Mouse (Mus musculus): ENCODE measurements at regions not wholly inside any gene's neighbourhood (a gene's known extent, or its start where the extent isn't known, plus 50 kb on each side); places are given as distances from the start of the nearest gene placed in this dataset.

DNA sequence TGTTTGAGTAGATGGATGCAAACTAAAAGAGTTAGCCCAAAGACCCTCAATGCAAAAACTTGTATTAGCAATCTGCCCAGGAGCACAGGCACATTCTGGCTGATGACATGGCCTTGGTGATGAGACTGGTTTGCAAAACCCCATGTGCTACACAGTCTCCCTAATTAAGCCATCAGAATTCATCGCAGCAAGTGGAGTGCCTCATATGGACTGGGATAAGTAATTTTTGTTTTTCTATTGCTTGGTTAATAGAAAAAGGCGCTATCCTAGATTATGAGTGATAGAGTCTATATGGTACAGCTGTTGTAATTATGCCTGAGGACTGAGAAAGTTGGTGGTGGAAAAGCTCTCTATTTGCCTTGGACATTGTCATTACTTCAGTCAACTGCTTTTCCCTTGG lies 155.2 kb upstream of the Robo1 start:
- H3K27me3 ChIP-seq (replicated peaks): no peaks in the 10 kb centered on the region
- no peaks in the 10 kb centered on the region for H3K79me2 ChIP-seq (replicated peaks; ENCODE audit: control insufficient read depth, extremely low read depth, insufficient read depth, poor library complexity, severe bottlenecking)
- in situ Hi-C loops (cut with MboI; ENCODE audit: low pct_ligation_motif_present, low pct_unique_long_range_greater_than_20kb, low sequenced_read_pairs): no loop called here
- H3K9ac ChIP-seq (ENCODE audit: insufficient read depth, low read depth): no peak overlapping the region
- H3K36me3 ChIP-seq (replicated peaks in 1 of 2; ENCODE audit: control insufficient read depth in 1 of 2, insufficient read depth in 1 of 2, low read length in 1 of 2): no peaks in the 10 kb centered on the region
- dilution Hi-C loops (cut with MboI; ENCODE audit: extremely low pct_ligation_motif_present, extremely low pct_unique_long_range_greater_than_20kb, low sequenced_read_pairs): no loop called here
- H3K9me3 ChIP-seq (replicated peaks; ENCODE audit: low read length): peaks cover 24% of the 10 kb centered on the region
- H3K4me3 ChIP-seq (replicated peaks in 1 of 3; ENCODE audit: low read depth in 2 of 3, low read length in 2 of 3, poor library complexity in 1 of 3): no peak overlapping the region
- H3K27ac ChIP-seq (ENCODE audit: insufficient read depth, low read depth): no peak overlapping the region
- DNase-seq (ENCODE audit: extremely low read depth): no peak
- TF ChIP-seq ZC3H11A (IDR thresholded peaks at IDR 0.05; ENCODE audit: low read depth, low read length) (no peak), MAFK (IDR thresholded peaks at IDR 0.05; ENCODE audit: insufficient replicate concordance, low read length) (no peak)
- H3K4me1 ChIP-seq (ENCODE audit: control insufficient read depth in 1 of 2, insufficient read depth in 2 of 2): no peaks in the 10 kb centered on the region
- no peak overlapping the region for H3K4me2 ChIP-seq (ENCODE audit: insufficient read depth, low read depth, poor library complexity, severe bottlenecking)

GRCm38 (mm10) chr16:72157913-72158312 lies 150.2 kb upstream of the Robo1 start:
- DNase-seq (ENCODE audit: extremely low read depth): no peak
- H3K27me3 ChIP-seq (replicated peaks): no peaks in the 10 kb centered on the region
- H3K36me3 ChIP-seq (replicated peaks in 1 of 2; ENCODE audit: control insufficient read depth in 1 of 2, insufficient read depth in 1 of 2, low read length in 1 of 2): no peaks in the 10 kb centered on the region
- no peak overlapping the region for H3K9ac ChIP-seq (ENCODE audit: insufficient read depth, low read depth)
- no peaks in the 10 kb centered on the region for H3K4me1 ChIP-seq (ENCODE audit: control insufficient read depth in 1 of 2, insufficient read depth in 2 of 2)
- dilution Hi-C loops (cut with MboI; ENCODE audit: extremely low pct_ligation_motif_present, extremely low pct_unique_long_range_greater_than_20kb, low sequenced_read_pairs): no loop called here
- in situ Hi-C loops (cut with MboI; ENCODE audit: low pct_ligation_motif_present, low pct_unique_long_range_greater_than_20kb, low sequenced_read_pairs): no loop called here
- no peak overlapping the region for H3K4me2 ChIP-seq (ENCODE audit: insufficient read depth, low read depth, poor library complexity, severe bottlenecking)
- H3K4me3 ChIP-seq (replicated peaks in 1 of 3; ENCODE audit: low read depth in 2 of 3, low read length in 2 of 3, poor library complexity in 1 of 3): no peak overlapping the region
- H3K9me3 ChIP-seq (replicated peaks; ENCODE audit: low read length): peaks cover 36% of the 10 kb centered on the region
- H3K27ac ChIP-seq (ENCODE audit: insufficient read depth, low read depth): no peak overlapping the region
- no peaks in the 10 kb centered on the region for H3K79me2 ChIP-seq (replicated peaks; ENCODE audit: control insufficient read depth, extremely low read depth, insufficient read depth, poor library complexity, severe bottlenecking)
- TF ChIP-seq E2F4 (IDR thresholded peaks at IDR 0.05; ENCODE audit: insufficient replicate concordance, low read depth, low read length) (no peak), ETS1 (conservative IDR thresholded peaks at IDR 0.05; ENCODE audit: low read depth, low read length) (no peak), ZMIZ1 (IDR thresholded peaks at IDR 0.05; ENCODE audit: low read depth, low read length) (no peak), MAX (IDR thresholded peaks at IDR 0.05; ENCODE audit: low read length) (no peak), KAT2A (IDR thresholded peaks at IDR 0.05; ENCODE audit: insufficient replicate concordance, low read length) (no peak), JUND (conservative IDR thresholded peaks at IDR 0.05; ENCODE audit: low read depth, low read length) (no peak), RCOR1 (conservative IDR thresholded peaks at IDR 0.05; ENCODE audit: low read depth, low read length) (no peak), JUN (IDR thresholded peaks at IDR 0.05; ENCODE audit: insufficient read depth, low read depth, low read length) (no peak), GABPA (IDR thresholded peaks at IDR 0.05; ENCODE audit: insufficient replicate concordance, low read depth, low read length) (no peak), ZNF384 (IDR thresholded peaks at IDR 0.05; ENCODE audit: low read depth, low read length) (no peak), SIN3A (IDR thresholded peaks at IDR 0.05; ENCODE audit: low read length) (no peak), MAZ (IDR thresholded peaks at IDR 0.05; ENCODE audit: low read depth, low read length) (no peak)

- Histone ChIP-seq H3K9ac (ENCODE audit: insufficient read depth, low read depth) (no peak overlapping the region), H3K79me2 (replicated peaks; ENCODE audit: control insufficient read depth, extremely low read depth, insufficient read depth, poor library complexity, severe bottlenecking) (no peaks in the 10 kb centered on the region), H3K36me3 (replicated peaks in 1 of 2; ENCODE audit: control insufficient read depth in 1 of 2, insufficient read depth in 1 of 2, low read length in 1 of 2) (no peaks in the 10 kb centered on the region), H3K27me3 (replicated peaks) (no peaks in the 10 kb centered on the region), H3K27ac (ENCODE audit: insufficient read depth, low read depth) (no peak overlapping the region), H3K4me3 (replicated peaks in 1 of 3; ENCODE audit: low read depth in 2 of 3, low read length in 2 of 3, poor library complexity in 1 of 3) (no peak overlapping the region), H3K9me3 (replicated peaks; ENCODE audit: low read length) (peaks cover 33% of the 10 kb centered on the region), H3K4me2 (ENCODE audit: insufficient read depth, low read depth, poor library complexity, severe bottlenecking) (no peak overlapping the region), H3K4me1 (ENCODE audit: control insufficient read depth in 1 of 2, insufficient read depth in 2 of 2) (no peaks in the 10 kb centered on the region)
- no peak for DNase-seq (ENCODE audit: extremely low read depth)
- dilution Hi-C loops (cut with MboI; ENCODE audit: extremely low pct_ligation_motif_present, extremely low pct_unique_long_range_greater_than_20kb, low sequenced_read_pairs) (no loop called here), in situ Hi-C loops (cut with MboI; ENCODE audit: low pct_ligation_motif_present, low pct_unique_long_range_greater_than_20kb, low sequenced_read_pairs) (no loop called here)
- TF ChIP-seq NRF1 (IDR thresholded peaks at IDR 0.05; ENCODE audit: low read depth, low read length) (no peak), CHD1 (IDR thresholded peaks at IDR 0.05; ENCODE audit: low read depth, low read length) (no peak), MEF2A (IDR thresholded peaks at IDR 0.05; ENCODE audit: borderline replicate concordance, low read depth, low read length) (no peak), ZNF384 (IDR thresholded peaks at IDR 0.05; ENCODE audit: low read depth, low read length) (no peak), UBTF (IDR thresholded peaks at IDR 0.05; ENCODE audit: low read depth, low read length) (no peak), PAX5 (IDR thresholded peaks at IDR 0.05; ENCODE audit: low read length) (no peak), ZKSCAN1 (IDR thresholded peaks at IDR 0.05; ENCODE audit: borderline replicate concordance, low read depth, low read length) (no peak), POLR2AphosphoS2 (IDR thresholded peaks at IDR 0.05; ENCODE audit: low read depth, low read length) (no peak), ZC3H11A (IDR thresholded peaks at IDR 0.05; ENCODE audit: low read depth, low read length) (no peak), IRF4 (IDR thresholded peaks at IDR 0.05; ENCODE audit: low read depth, low read length) (no peak), JUN (IDR thresholded peaks at IDR 0.05; ENCODE audit: insufficient read depth, low read depth, low read length) (no peak), TCF12 (IDR thresholded peaks at IDR 0.05; ENCODE audit: low read depth, low read length) (no peak), JUND (conservative IDR thresholded peaks at IDR 0.05; ENCODE audit: low read depth, low read length) (no peak), KAT2A (IDR thresholded peaks at IDR 0.05; ENCODE audit: insufficient replicate concordance, low read length) (no peak), HCFC1 (IDR thresholded peaks at IDR 0.05; ENCODE audit: low read depth, low read length) (no peak), ELF1 (IDR thresholded peaks at IDR 0.05; ENCODE audit: low read depth, low read length) (no peak), E2F4 (IDR thresholded peaks at IDR 0.05; ENCODE audit: insufficient replicate concordance, low read depth, low read length) (no peak)
Observed at GRCm38 (mm10) chr16:72159411-72159810, 148.7 kb upstream of the Robo1 start.

Data from CH12.LX (cell line).